Mouse (Mus musculus) midbrain, postnatal 0 days (tissue): Measurements from ENCODE around the gene Eri3. TPM values are rescaled to one million over a fixed set of nuclear protein-coding genes. Genes with fewer than 3 reads are reported as not detected.
A peak's percentile ranks its signal among the peaks of the same experiment; 100 is the strongest.

Experiments used
- ATAC-seq: fragments of 200-750 bp; cut with Nextera tagmentation; 2 replicates; pipeline ENCODE4 v1.8.0; 2017; ENCODE audit warnings: moderate number of reproducible peaks, mild to moderate bottlenecking, moderate TSS enrichment, moderate library complexity; ENCODE audit not compliant: low FRiP score
- DNase-seq: peaks from one replicate; pipeline ENCODE4 v3.0.0-alpha.2; 2015; ENCODE audit warnings: low spot score
- H3K27ac ChIP-seq: fragments of 300-500 bp; sonication (generic); 2 replicates; pipeline ENCODE4 v1.5.1; 2014; ENCODE audit warnings: low read depth, mild to moderate bottlenecking, low read length, mixed read lengths
- H3K27me3 ChIP-seq: fragments of 300-500 bp; sonication (generic); 2 replicates; pipeline ENCODE4 v1.6.1; 2014; ENCODE audit warnings: low read length, control low read depth, mixed read lengths; ENCODE audit not compliant: insufficient read depth
- H3K36me3 ChIP-seq: fragments of 300-500 bp; sonication (generic); 2 replicates; pipeline ENCODE4 v1.6.1; 2014; ENCODE audit warnings: low read length, control low read depth, mixed read lengths; ENCODE audit not compliant: insufficient read depth
- H3K4me1 ChIP-seq: fragments of 300-500 bp; sonication (generic); 2 replicates; pipeline ENCODE4 v1.6.1; 2014; ENCODE audit warnings: mild to moderate bottlenecking, control low read depth, antibody characterized with exemption, low read length, mixed read lengths; ENCODE audit not compliant: insufficient read depth
- H3K4me2 ChIP-seq: fragments of 300-500 bp; sonication (generic); 2 replicates; pipeline ENCODE4 v1.6.1; 2014; ENCODE audit warnings: low read depth, mild to moderate bottlenecking, low read length, mixed read lengths; ENCODE audit not compliant: poor library complexity, severe bottlenecking
- H3K4me3 ChIP-seq: fragments of 300-500 bp; sonication (generic); 2 replicates; pipeline ENCODE4 v1.5.1; 2014; ENCODE audit warnings: low read depth, mild to moderate bottlenecking, low read length, moderate library complexity
- H3K9ac ChIP-seq: fragments of 300-500 bp; sonication (generic); replicated peaks from 2 replicates; pipeline ENCODE4 v1.6.1; 2014; ENCODE audit warnings: mild to moderate bottlenecking, low read length, moderate library complexity, mixed read lengths; ENCODE audit not compliant: poor library complexity, severe bottlenecking
- H3K9me3 ChIP-seq: fragments of 300-500 bp; sonication (generic); 2 replicates; pipeline ENCODE4 v1.6.1; 2016; ENCODE audit warnings: low read length, control low read depth
- CTCF ChIP-seq: IDR thresholded peaks from 2 replicates; pipeline ENCODE4 v1.5.1; 2016; ENCODE audit warnings: antibody characterized with exemption, mild to moderate bottlenecking
- WGBS: fragments of 180-500 bp; shearing (Covaris S2); extraction: QIAGEN DNeasy Blood & Tissue Kit; methylation state at CpG from one replicate; pipeline ENCODE4 v1.1.7; 2014; 5-methylcytosine and 5-hydroxymethylcytosine counted together
- polyA plus RNA-seq: library from polyadenylated mRNA; unstranded; fragments of >200 nt; fragmentation: Nextera tagmentation; extraction: Ambion mirVana; gene quantifications from 2 replicates; pipeline ENCODE4 v1.2.1, GENCODE M21; 2015
- total RNA-seq: library from RNA; depleted of rRNA; stranded (reverse); fragments of >200 nt; gene quantifications from 2 replicates; pipeline ENCODE4 v1.2.3, GENCODE M21; 2014

Gene Eri3
- total and polyA plus RNA-seq, 2 experiments from 2014 or later = 291 to 323 TPM

GRCm38 (mm10) chr4:117672042-117672441, 121.9 kb downstream of the Eri3 start:
- Histone ChIP-seq H3K4me1 (no peaks in the 10 kb centered on the region), H3K4me3 (no peak overlapping the region), H3K36me3 (peaks cover 41% of the 10 kb centered on the region), H3K4me2 (no peak overlapping the region), H3K27ac (no peak overlapping the region), H3K9me3 (no peaks in the 10 kb centered on the region), H3K27me3 (no peaks in the 10 kb centered on the region), H3K9ac (no peak overlapping the region)
- WGBS = 89% methylated on average over 9 of the region's 9 CpGs
- no peak for TF ChIP-seq CTCF
- no peak for DNase-seq
- ATAC-seq = no peak

GRCm38 (mm10) chr4:117673901-117674300, 123.7 kb downstream of the Eri3 start:
- Histone ChIP-seq H3K9me3 (no peaks in the 10 kb centered on the region), H3K27ac (no peak overlapping the region), H3K4me1 (no peaks in the 10 kb centered on the region), H3K36me3 (peaks cover 53% of the 10 kb centered on the region), H3K4me3 (no peak overlapping the region), H3K27me3 (no peaks in the 10 kb centered on the region), H3K4me2 (no peak overlapping the region), H3K9ac (no peak overlapping the region)
- 74% methylated on average over 2 of the region's 3 CpGs for WGBS
- no peak for TF ChIP-seq CTCF
- DNase-seq = no peak
- ATAC-seq = peak; percentile 10; the same call in 1 of the 2 replicates

DNA sequence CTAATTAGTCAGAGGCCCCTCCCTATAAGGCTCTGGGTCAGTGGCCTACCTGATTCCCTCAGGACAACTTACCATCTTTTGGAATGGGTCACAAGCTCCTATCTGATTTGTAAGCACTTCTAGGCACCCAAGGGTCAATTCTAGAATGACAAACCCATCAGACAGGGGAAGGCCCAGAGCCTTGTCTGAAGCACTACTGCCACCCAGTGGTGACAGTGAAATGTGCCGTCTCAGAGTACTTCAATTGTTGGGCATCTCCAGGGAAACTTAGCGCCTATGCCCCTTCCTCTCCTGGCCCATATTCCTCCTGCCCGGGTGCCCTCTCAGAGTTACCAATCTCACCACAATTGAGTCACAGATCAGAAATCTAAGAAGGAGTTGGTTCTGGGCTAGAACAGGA, 126.7 kb downstream of the Eri3 start:
- Histone ChIP-seq H3K4me3 (no peak overlapping the region), H3K27me3 (no peaks in the 10 kb centered on the region), H3K9me3 (no peaks in the 10 kb centered on the region), H3K36me3 (peaks cover 64% of the 10 kb centered on the region), H3K9ac (no peak overlapping the region), H3K4me1 (no peaks in the 10 kb centered on the region), H3K4me2 (no peak overlapping the region), H3K27ac (no peak overlapping the region)
- peak; percentile 96 for TF ChIP-seq CTCF
- peak; percentile 88 for DNase-seq
- WGBS = 9% methylated on average over 3 of the region's 3 CpGs
- 0 out of 2 replicates have a peak, but pooled peaks have one; percentile 26 for ATAC-seq

GRCm38 (mm10) chr4:117680963-117681362, 130.8 kb downstream of the Eri3 start:
- TF ChIP-seq CTCF = peak; percentile 29; the same call in 1 of the 2 replicates
- Histone ChIP-seq H3K4me2 (peak overlapping the region; percentile 91), H3K9ac (no peak overlapping the region; the same call in 1 of the 2 replicates), H3K27ac (no peak overlapping the region), H3K4me1 (no peaks in the 10 kb centered on the region), H3K9me3 (no peaks in the 10 kb centered on the region), H3K4me3 (peak overlapping the region; percentile 88; the same call in 1 of the 2 replicates), H3K36me3 (peaks cover 29% of the 10 kb centered on the region), H3K27me3 (no peaks in the 10 kb centered on the region)
- WGBS = 83% methylated on average over 6 of the region's 6 CpGs
- DNase-seq (no peak), ATAC-seq (no peak)

- peak within 1 kb of the TSS; percentile 89 for H3K9ac ChIP-seq
- DNase-seq = peak; percentile 94
- peaks cover 23% of the 10 kb centered on the region; the same call in 1 of the 2 replicates for H3K36me3 ChIP-seq
- no peaks in the 10 kb centered on the region for H3K27me3 ChIP-seq
- H3K4me2 ChIP-seq = peak within 1 kb of the TSS; percentile 91
- H3K9me3 ChIP-seq = no peaks in the 10 kb centered on the region
- TF ChIP-seq CTCF = peak; percentile 47; the same call in 1 of the 2 replicates
- H3K4me1 ChIP-seq = no peaks in the 10 kb centered on the region
- peak within 1 kb of the TSS; percentile 88 for H3K4me3 ChIP-seq
- peak within 1 kb of the TSS; percentile 38; the same call in 1 of the 2 replicates for H3K27ac ChIP-seq
- WGBS = under 1% methylated on average over 32 of the region's 33 CpGs
- ATAC-seq = peak; percentile 87
Observed at GRCm38 (mm10) chr4:117681931-117682461, 131.8 kb downstream of the Eri3 start, which contains the start of gene Dmap1. Gene Dmap1, minus strand, starts transcription at chr4:117682273.

DNA sequence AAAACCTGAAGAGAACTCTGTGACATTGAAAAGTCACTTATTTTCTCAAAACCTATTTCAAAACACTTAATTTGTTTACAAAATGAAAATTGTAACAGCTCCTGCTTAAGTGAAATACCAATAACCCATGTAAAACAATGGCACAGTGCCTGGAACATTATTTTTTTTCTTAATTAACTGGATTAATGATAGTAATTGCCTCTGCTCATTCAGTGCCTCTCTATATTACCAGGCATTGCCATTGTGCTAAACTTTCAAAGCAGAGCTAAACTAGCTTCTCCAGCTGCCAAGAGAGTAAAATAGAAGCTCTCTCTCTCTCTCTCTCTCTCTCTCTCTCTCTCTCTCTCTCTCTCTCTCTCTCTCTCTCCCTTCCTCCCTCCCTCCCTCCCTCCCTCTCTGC, 132.3 kb downstream of the Eri3 start:
- Histone ChIP-seq H3K4me1 (no peaks in the 10 kb centered on the region), H3K27ac (no peak overlapping the region), H3K4me2 (peak overlapping the region; percentile 91), H3K36me3 (peaks cover 19% of the 10 kb centered on the region; the same call in 1 of the 2 replicates), H3K9ac (no peak overlapping the region), H3K4me3 (peak overlapping the region; percentile 88), H3K27me3 (no peaks in the 10 kb centered on the region), H3K9me3 (no peaks in the 10 kb centered on the region)
- TF ChIP-seq CTCF = no peak
- DNase-seq (no peak), ATAC-seq (no peak)
